Mouse (Mus musculus): Measurements from ENCODE around the gene Fam83e.

Gene Fam83e

GRCm38 (mm10) chr7:45720413-45721233, at the start of gene Fam83e:
TSS of gene Fam83e (plus strand) at chr7:45721212.
- DNase-seq: peak; percentile 45 to 50

- no peak for DNase-seq
Observed at GRCm38 (mm10) chr7:45677627-45678295, 43.3 kb upstream of the Fam83e start.

- DNase-seq: no peak
Observed at GRCm38 (mm10) chr7:45678513-45678912, 42.5 kb upstream of the Fam83e start.

GRCm38 (mm10) chr7:45679966-45680621, 40.9 kb upstream of the Fam83e start:
- DNase-seq: no peak

- peak; percentile 41 to 45 for DNase-seq
Observed at GRCm38 (mm10) chr7:45681046-45681736, 39.8 kb upstream of the Fam83e start.

- peak; percentile 96 to 98 for DNase-seq
Observed at GRCm38 (mm10) chr7:45682144-45683126, 38.6 kb upstream of the Fam83e start.

- no peak for DNase-seq
Observed at GRCm38 (mm10) chr7:45683396-45684050, 37.5 kb upstream of the Fam83e start, which contains the start of gene Ntn5. TSS of gene Ntn5 (plus strand) at chr7:45684022.

GRCm38 (mm10) chr7:45685811-45686210, 35.2 kb upstream of the Fam83e start:
- DNase-seq: no peak

GRCm38 (mm10) chr7:45686841-45687240, 34.2 kb upstream of the Fam83e start:
- peak in 1 of 2 experiments; percentile 12 for DNase-seq

GRCm38 (mm10) chr7:45689099-45689498, 31.9 kb upstream of the Fam83e start:
- no peak for DNase-seq

GRCm38 (mm10) chr7:45689800-45690199, 31.2 kb upstream of the Fam83e start:
- DNase-seq: no peak

- no peak for DNase-seq
Observed at GRCm38 (mm10) chr7:45692364-45692763, 28.6 kb upstream of the Fam83e start.

GRCm38 (mm10) chr7:45693921-45694591, 27.0 kb upstream of the Fam83e start, which contains the start of gene Sec1:
TSS of gene Sec1 (minus strand) at chr7:45694402.
- peak in 1 of 2 experiments; percentile 7 for DNase-seq

GRCm38 (mm10) chr7:45695098-45695497, 25.9 kb upstream of the Fam83e start:
- DNase-seq: no peak

GRCm38 (mm10) chr7:45697894-45698293, 23.1 kb upstream of the Fam83e start:
- DNase-seq: peak in 1 of 2 experiments; percentile 29

- DNase-seq: peak; percentile 71
Observed at GRCm38 (mm10) chr7:45699523-45700141, 21.4 kb upstream of the Fam83e start, which contains the start of gene Car11. TSS of gene Car11 (plus strand) at chr7:45699843.

GRCm38 (mm10) chr7:45700301-45701015, 20.6 kb upstream of the Fam83e start:
- peak; percentile 83 to 88 for DNase-seq

GRCm38 (mm10) chr7:45701072-45701471, 19.9 kb upstream of the Fam83e start:
- peak in 1 of 2 experiments; percentile 59 for DNase-seq

GRCm38 (mm10) chr7:45701607-45702006, 19.4 kb upstream of the Fam83e start:
- DNase-seq: peak in 1 of 2 experiments; percentile 25
